Mouse (Mus musculus): ENCODE data around the gene Rasgrp2.

Gene Rasgrp2

GRCm38 (mm10) chr19:6399285-6400095, at the start of gene Rasgrp2:
Rasgrp2 (plus strand) TSS chr19:6399340.
- peak; percentile 47 for DNase-seq

GRCm38 (mm10) chr19:6351431-6352106, 47.6 kb upstream of the Rasgrp2 start:
- no peak for DNase-seq

DNA sequence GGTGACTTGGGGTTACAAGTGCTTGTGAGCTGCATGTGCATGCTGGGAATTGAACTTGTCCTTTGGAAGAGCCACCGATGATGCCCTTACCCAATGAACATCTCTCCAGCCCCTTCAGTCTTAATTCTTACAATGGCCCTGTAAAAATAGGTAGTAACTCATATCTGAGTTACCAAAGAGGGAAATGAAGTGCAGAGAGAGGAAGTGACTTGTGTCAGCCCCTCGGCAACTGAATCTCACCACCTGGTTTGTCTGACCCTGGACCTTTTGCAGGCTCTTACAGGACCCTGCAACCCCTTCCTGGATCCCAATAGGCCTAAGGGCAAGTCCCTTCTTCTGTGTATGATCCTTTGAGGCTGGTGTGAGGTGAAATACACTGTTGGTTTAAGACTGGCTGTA, 47.0 kb upstream of the Rasgrp2 start:
- no peak for DNase-seq

DNA sequence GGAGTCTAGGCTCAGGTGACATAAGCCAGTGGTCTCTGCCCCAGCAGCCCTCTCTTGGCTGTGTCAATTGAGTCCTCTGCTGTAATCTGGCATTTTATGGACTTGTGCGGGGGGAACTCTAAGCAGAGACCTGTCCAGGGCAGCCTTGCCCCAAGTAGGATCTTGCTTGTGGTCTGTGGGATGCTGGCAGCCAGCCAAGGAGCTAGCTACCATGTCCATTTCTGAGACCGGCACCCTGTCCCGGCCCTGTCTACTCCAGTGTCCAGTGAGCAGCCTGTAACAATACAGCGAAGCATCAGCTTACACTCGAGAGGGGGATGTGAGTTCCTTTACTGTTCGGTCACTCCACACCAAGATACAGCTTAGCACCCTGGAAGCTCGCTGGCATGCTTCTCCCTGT, 45.1 kb upstream of the Rasgrp2 start:
- DNase-seq, result no peak

- no peak for DNase-seq
Measured at GRCm38 (mm10) chr19:6361291-6361690, 37.8 kb upstream of the Rasgrp2 start.

- DNase-seq, result no peak
Measured at GRCm38 (mm10) chr19:6363091-6363410, 36.1 kb upstream of the Rasgrp2 start.

DNA sequence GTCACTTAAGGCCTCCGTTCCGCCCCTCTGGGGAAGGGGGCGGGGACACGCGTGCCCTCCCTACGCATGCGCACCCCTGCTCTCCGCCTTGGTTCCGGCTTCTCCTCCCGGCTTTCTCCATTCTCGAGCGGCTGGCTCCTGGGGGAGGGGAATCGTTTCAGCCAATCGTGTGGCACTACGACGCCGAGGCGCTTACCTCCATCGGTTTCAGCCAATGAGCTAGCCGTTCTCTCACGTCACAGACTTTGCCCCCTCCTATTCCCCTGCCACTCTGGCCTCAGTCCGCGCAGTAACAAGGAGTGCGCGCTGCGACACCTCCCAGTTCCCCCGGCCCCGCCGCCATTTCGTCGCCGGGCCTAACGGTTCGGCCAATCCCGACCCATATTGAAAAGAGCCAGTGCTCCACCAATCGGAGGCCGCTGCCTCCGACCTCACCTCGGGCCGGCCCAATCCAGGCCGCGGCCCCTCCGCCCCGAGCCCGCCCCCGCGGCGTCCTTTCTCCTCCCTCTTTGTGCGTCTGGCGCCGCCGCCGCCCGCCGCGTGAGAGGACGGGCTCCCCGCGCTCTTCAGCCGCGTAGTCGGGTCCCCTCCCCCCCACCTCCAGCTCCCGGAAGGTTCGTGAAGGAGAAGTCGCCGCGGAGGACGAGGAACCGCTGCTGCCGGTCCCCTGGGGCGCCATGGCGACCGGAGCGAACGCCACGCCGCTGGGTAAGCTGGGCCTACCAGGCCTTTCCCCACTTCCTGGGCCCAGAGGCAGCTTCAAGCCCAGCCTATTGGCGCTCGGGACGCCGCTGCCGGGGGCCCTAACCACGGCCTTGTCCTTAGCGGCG, 35.5 kb upstream of the Rasgrp2 start, which contains the start of gene Sf1:
TSS of gene Sf1 (plus strand) at position 280 of the 830 bp plus-strand sequence.
- peak; percentile 99 for DNase-seq

DNA sequence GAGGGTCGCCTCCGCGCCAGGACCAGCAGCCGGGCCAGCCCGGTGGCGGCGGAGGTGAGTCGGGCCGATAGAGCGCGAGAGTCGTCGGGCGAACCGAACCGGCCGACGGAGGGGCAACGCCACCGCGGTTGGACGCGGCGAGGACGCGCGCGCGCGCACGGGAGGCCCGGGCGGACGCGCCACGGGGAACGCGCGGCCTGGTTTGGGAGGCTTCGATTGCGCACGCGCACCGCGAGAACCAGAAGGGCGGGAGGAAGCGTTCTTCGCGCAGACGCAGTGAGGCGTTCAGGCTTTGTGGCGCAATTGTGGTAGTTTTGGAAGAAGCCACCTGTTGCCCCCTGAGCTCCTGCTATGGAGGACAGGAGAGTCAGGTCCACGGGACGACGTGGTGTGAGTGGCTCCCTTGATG, 34.8 kb upstream of the Rasgrp2 start:
- peak; percentile 94 for DNase-seq

- no peak for DNase-seq
Measured at GRCm38 (mm10) chr19:6364842-6365241, 34.3 kb upstream of the Rasgrp2 start.

- no peak for DNase-seq
Measured at GRCm38 (mm10) chr19:6370175-6370574, 29.0 kb upstream of the Rasgrp2 start.

GRCm38 (mm10) chr19:6372433-6372832, 26.7 kb upstream of the Rasgrp2 start:
- DNase-seq, result no peak

DNA sequence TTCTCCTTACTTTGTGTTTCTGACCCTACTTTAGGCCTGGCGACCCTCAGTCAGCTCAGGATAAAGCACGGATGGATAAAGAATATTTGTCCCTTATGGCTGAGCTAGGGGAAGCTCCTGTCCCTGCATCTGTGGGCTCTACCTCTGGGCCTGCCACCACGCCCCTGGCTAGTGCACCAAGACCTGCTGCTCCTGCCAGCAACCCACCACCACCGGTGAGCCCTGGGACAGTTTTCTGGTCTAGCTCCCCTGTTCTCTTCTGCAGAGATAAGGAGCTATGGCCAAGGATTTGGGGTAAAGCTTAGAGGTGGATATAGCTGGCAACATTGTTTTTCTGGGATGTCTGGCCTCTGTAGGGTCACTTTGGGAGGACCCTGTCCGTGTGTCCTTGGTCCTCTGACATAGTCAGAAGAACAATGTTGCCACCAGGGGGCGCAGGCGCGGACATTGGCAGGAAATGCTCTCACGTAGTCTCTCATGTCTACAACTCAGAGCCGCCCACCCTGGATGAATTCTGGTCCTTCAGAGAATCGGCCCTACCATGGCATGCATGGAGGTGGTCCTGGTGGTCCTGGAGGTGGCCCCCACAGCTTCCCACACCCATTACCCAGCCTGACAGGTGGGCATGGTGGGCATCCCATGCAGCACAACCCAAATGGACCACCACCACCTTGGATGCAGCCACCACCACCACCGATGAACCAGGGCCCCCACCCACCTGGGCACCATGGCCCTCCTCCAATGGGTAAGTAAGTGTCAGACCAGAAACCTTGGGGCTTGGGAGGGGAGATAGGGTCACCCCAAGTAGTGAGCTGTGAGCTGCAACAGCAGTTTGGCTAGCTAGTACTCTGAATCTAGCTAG, 25.4 kb upstream of the Rasgrp2 start:
- peak; percentile 83 for DNase-seq

DNA sequence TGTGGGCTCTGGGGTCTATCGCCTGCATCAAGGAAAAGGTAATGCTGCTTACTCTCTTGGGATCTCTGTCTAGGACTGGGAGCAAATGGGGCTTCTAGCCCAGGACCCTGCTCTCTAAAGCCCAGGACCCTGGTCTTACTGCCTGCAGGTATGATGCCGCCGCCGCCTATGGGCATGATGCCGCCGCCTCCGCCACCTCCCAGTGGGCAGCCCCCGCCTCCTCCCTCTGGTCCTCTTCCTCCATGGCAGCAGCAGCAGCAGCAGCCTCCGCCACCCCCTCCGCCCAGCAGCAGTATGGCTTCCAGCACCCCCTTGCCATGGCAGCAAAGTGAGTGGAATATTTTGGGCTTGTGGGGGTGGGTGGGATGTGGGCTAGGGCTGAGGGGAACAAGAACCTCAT, 24.6 kb upstream of the Rasgrp2 start:
- DNase-seq, result no peak

GRCm38 (mm10) chr19:6375423-6376254, 23.5 kb upstream of the Rasgrp2 start:
- no peak for DNase-seq

GRCm38 (mm10) chr19:6376255-6376564, 22.9 kb upstream of the Rasgrp2 start:
- peak; percentile 70 for DNase-seq

GRCm38 (mm10) chr19:6376643-6377042, 22.5 kb upstream of the Rasgrp2 start:
- no peak for DNase-seq

DNA sequence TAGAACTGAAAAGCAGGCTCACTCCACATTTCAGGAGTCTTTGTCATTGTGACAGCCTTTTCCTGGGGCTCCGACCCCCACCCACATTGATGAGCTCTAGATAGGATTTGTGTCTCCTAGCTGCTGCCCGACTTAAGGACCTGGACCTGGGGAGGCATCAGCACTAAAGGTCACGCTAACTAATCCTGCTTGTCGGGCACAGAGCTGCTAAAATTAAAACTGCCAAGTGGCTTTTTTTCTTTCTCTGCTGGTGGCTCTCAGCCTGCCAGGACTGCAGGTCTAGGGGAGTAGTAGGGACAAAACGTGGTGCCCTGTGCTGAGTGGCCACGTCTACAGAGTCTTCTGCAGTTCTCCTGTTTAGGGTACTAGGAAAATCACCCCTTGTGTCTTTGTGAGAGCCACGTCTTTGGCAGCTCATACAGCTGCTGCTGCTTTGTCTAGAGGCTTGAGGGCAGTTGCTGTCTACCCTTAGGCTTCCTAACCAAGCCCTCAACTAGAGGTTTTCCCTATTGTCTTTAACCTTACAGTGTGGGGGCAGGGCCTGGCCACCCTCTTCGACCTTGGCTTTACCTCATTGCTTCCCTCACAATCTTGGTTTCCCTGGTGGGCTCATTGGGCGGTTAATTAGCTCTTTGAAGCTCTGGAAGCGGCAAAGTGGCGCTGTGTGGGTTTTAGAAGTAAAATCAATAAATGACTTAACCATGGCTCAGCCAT, 21.7 kb upstream of the Rasgrp2 start:
- no peak for DNase-seq

GRCm38 (mm10) chr19:6380411-6381166, 18.6 kb upstream of the Rasgrp2 start:
- DNase-seq, result no peak

DNA sequence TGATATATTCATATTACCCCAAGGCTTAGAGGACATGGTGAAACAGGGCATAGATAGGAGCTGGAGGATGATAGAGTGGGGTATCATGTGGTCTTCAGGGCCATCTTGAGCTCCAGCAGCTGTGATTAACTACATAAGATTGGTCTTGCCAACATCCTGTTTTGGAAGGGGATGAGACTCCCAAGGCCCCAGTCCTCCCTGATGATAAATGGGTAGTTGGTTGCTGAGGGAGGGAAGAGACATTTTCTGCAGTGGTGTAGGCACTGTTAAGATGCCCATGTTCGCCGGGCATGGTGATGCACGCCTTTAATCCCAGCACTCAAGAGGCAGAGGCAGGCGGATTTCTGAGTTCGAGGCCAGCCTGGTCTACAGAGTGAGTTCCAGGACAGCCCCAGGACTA, 17.9 kb upstream of the Rasgrp2 start:
- no peak for DNase-seq

- peak; percentile 63 for DNase-seq
Measured at GRCm38 (mm10) chr19:6382323-6382924, 16.7 kb upstream of the Rasgrp2 start.
